Mouse (Mus musculus): Measurements from ENCODE around the gene Snx32.

DNA sequence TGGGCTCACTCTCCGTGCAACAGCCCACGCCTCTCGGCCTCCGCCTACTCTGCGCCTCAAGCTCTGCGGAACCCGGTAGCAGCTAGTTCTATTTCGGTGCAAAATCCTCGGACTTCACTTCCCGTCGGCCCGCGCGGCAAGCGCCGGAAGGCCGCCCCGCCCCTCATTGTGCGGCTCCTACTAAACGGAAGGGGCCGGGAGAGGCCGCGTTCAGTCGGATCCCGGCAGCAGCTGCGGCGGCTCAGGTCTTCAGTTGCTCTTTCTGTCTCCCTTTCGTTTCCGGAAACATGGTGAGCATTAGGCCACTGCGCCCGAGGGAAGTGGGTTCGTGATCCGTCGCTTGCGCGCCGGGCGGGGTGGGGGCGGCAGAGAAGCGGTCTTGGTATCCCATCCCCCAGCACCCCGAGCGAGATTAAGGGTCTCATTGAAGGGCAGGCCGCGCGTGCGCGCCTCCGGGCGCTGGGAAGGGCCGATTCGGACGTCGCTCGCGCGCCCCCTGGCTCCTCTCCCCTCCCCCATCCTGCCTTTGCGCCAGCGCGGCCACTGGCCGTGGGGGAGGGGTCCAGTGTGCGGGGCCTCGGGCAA lies 19.9 kb downstream of the Snx32 start, which contains the start of gene Cfl1:
- TF ChIP-seq CTCF (IDR thresholded peaks at IDR 0.05; ENCODE audit: low read depth, low read length) (no peak), POLR2A (IDR thresholded peaks at IDR 0.05; ENCODE audit: borderline replicate concordance, low read depth, low read length) (peak; percentile 54; the same call in 1 of the 2 replicates)
